Mouse (Mus musculus) CH12.LX (cell line): ENCODE measurements around the gene Iqschfp. TPM values are rescaled to one million over a fixed set of nuclear protein-coding genes. Genes with fewer than 3 reads are reported as not detected.

ENCODE experiments used
- DNase-seq: peaks from one replicate; pipeline ENCODE4 v3.0.0-alpha.2; 2013; ENCODE audit errors: extremely low read depth
- H3K27ac ChIP-seq: 2 replicates; pipeline ENCODE4 v1.5.1; 2012; ENCODE audit warnings: low read depth, mild to moderate bottlenecking, control low read depth, moderate library complexity; ENCODE audit not compliant: insufficient read depth
- H3K27me3 ChIP-seq: replicated peaks from 2 replicates; pipeline ENCODE3; 2012; ENCODE audit warnings: inconsistent platforms
- H3K36me3 ChIP-seq, 2 experiments: replicated peaks in 1 of 2; 2 replicates each; pipeline versions ENCODE3 to v1.6.1; 2012; ENCODE audit warnings: inconsistent platforms in 1 of 2, low read length in 1 of 2, mild to moderate bottlenecking in 1 of 2, mixed read lengths in 1 of 2, moderate library complexity in 1 of 2; ENCODE audit not compliant: control insufficient read depth in 1 of 2, insufficient read depth in 1 of 2
- H3K4me1 ChIP-seq, 2 experiments: 2 replicates each; pipeline ENCODE4 v1.6.1; 2012; ENCODE audit warnings: inconsistent platforms in 1 of 2, moderate library complexity in 1 of 2; ENCODE audit not compliant: insufficient read depth in 2 of 2, control insufficient read depth in 1 of 2
- H3K4me2 ChIP-seq: 2 replicates; pipeline ENCODE4 v1.6.1; 2012; ENCODE audit warnings: low read depth, mild to moderate bottlenecking, control low read depth; ENCODE audit not compliant: poor library complexity, insufficient read depth, severe bottlenecking
- H3K4me3 ChIP-seq, 3 experiments: fragments of 150-350 bp in 1 of 3; sonication (generic) in 1 of 3; replicated peaks in 1 of 3; 2 replicates each; pipeline versions ENCODE3 to v1.5.1; 2011 to 2012; ENCODE audit warnings: low read depth in 2 of 3, low read length in 2 of 3, mild to moderate bottlenecking in 2 of 3, moderate library complexity in 2 of 3, control low read depth in 1 of 3, improper control_type of control experiment in 1 of 3, inconsistent platforms in 1 of 3, mixed read lengths in 1 of 3; ENCODE audit not compliant: poor library complexity in 1 of 3
- H3K79me2 ChIP-seq: replicated peaks from 2 replicates; pipeline ENCODE4 v1.6.1; 2012; ENCODE audit warnings: mild to moderate bottlenecking, moderate library complexity; ENCODE audit not compliant: control insufficient read depth, poor library complexity, insufficient read depth, severe bottlenecking; ENCODE audit errors: extremely low read depth
- H3K9ac ChIP-seq: 2 replicates; pipeline ENCODE4 v1.6.1; 2012; ENCODE audit warnings: low read depth, mild to moderate bottlenecking, control low read depth, moderate library complexity; ENCODE audit not compliant: insufficient read depth
- H3K9me3 ChIP-seq: replicated peaks from 2 replicates; pipeline ENCODE3; 2012; ENCODE audit warnings: low read length, inconsistent platforms, mixed read lengths
- E2F4 ChIP-seq: IDR thresholded peaks from 2 replicates; pipeline ENCODE4 v1.6.1; 2011; ENCODE audit warnings: low read depth, low read length, improper control_type of control experiment; ENCODE audit not compliant: insufficient replicate concordance
- ELF1 ChIP-seq: IDR thresholded peaks from 2 replicates; pipeline ENCODE4 v1.6.1; 2014; ENCODE audit warnings: low read depth, mild to moderate bottlenecking, inconsistent platforms, low read length, improper control_type of control experiment
- GABPA ChIP-seq: IDR thresholded peaks from 2 replicates; pipeline ENCODE4 v1.6.1; 2012; ENCODE audit warnings: low read depth, low read length, improper control_type of control experiment, inconsistent platforms; ENCODE audit not compliant: insufficient replicate concordance
- HCFC1 ChIP-seq: IDR thresholded peaks from 2 replicates; pipeline ENCODE4 v1.6.1; 2012; ENCODE audit warnings: low read depth, mild to moderate bottlenecking, inconsistent platforms, low read length, improper control_type of control experiment
- IRF4 ChIP-seq: IDR thresholded peaks from 2 replicates; pipeline ENCODE4 v1.6.1; 2014; ENCODE audit warnings: low read depth, mild to moderate bottlenecking, inconsistent platforms, low read length, improper control_type of control experiment
- JUND ChIP-seq: conservative IDR thresholded peaks from 2 replicates; pipeline ENCODE4 v1.6.1; 2011; ENCODE audit warnings: low read depth, low read length, improper control_type of control experiment
- MAFK ChIP-seq: IDR thresholded peaks from 2 replicates; pipeline ENCODE4 v1.6.1; 2011; ENCODE audit warnings: low read length, improper control_type of control experiment; ENCODE audit not compliant: insufficient replicate concordance
- MEF2A ChIP-seq: IDR thresholded peaks from 2 replicates; pipeline ENCODE4 v1.6.1; 2014; ENCODE audit warnings: low read depth, mild to moderate bottlenecking, inconsistent platforms, low read length, improper control_type of control experiment, borderline replicate concordance
- MYC ChIP-seq: IDR thresholded peaks from 2 replicates; pipeline ENCODE4 v1.6.1; 2011; ENCODE audit warnings: low read depth, mild to moderate bottlenecking, improper control_type of control experiment, low read length
- NELFE ChIP-seq: IDR thresholded peaks from 2 replicates; pipeline ENCODE4 v1.6.1; 2011; ENCODE audit warnings: low read depth, low read length, improper control_type of control experiment
- NRF1 ChIP-seq: IDR thresholded peaks from 2 replicates; pipeline ENCODE4 v1.6.1; 2014; ENCODE audit warnings: low read depth, mild to moderate bottlenecking, inconsistent platforms, low read length, improper control_type of control experiment, moderate library complexity
- PAX5 ChIP-seq: IDR thresholded peaks from 2 replicates; pipeline ENCODE4 v1.6.1; 2012; ENCODE audit warnings: low read length, inconsistent platforms, mixed read lengths
- RCOR1 ChIP-seq: conservative IDR thresholded peaks from 2 replicates; pipeline ENCODE4 v1.6.1; 2012; ENCODE audit warnings: low read depth, mild to moderate bottlenecking, inconsistent platforms, low read length, improper control_type of control experiment
- TBP ChIP-seq: conservative IDR thresholded peaks from 2 replicates; pipeline ENCODE4 v1.6.1; 2011; ENCODE audit warnings: low read depth, low read length, improper control_type of control experiment
- UBTF ChIP-seq: IDR thresholded peaks from 2 replicates; pipeline ENCODE4 v1.6.1; 2012; ENCODE audit warnings: low read depth, mild to moderate bottlenecking, inconsistent platforms, low read length, improper control_type of control experiment, moderate library complexity
- USF2 ChIP-seq: conservative IDR thresholded peaks from 2 replicates; pipeline ENCODE4 v1.6.1; 2011; ENCODE audit warnings: low read depth, low read length, improper control_type of control experiment
- ZC3H11A ChIP-seq: IDR thresholded peaks from 2 replicates; pipeline ENCODE4 v1.6.1; 2012; ENCODE audit warnings: low read depth, mild to moderate bottlenecking, inconsistent platforms, low read length, improper control_type of control experiment
- ZKSCAN1 ChIP-seq: IDR thresholded peaks from 2 replicates; pipeline ENCODE4 v1.6.1; 2012; ENCODE audit warnings: low read depth, inconsistent platforms, low read length, improper control_type of control experiment, borderline replicate concordance
- ZMIZ1 ChIP-seq: IDR thresholded peaks from 2 replicates; pipeline ENCODE4 v1.6.1; 2012; ENCODE audit warnings: low read depth, mild to moderate bottlenecking, inconsistent platforms, low read length, improper control_type of control experiment
- dilution Hi-C: fragments of 300-500 bp; cut with MboI; formaldehyde crosslinking; loops from 2 replicates; pipeline ENCODE4 v1.14.3; 2020; ENCODE audit warnings: low sequenced_read_pairs; ENCODE audit not compliant: extremely low pct_unique_long_range_greater_than_20kb, extremely low pct_ligation_motif_present
- in situ Hi-C: fragments of 300-500 bp; cut with MboI; formaldehyde crosslinking; loops from 3 replicates; pipeline ENCODE4 v1.14.3; 2019; ENCODE audit warnings: low sequenced_read_pairs, low pct_ligation_motif_present, low pct_unique_long_range_greater_than_20kb, mixed read lengths
- polyA plus RNA-seq: library from polyadenylated mRNA; unstranded; fragments of >175 nt; gene quantifications from 2 replicates; pipeline ENCODE4 v1.2.1, GENCODE M21; 2012; ENCODE audit warnings: low read depth; ENCODE audit not compliant: insufficient read length
- total RNA-seq, 2 experiments: library from RNA; depleted of rRNA; stranded (reverse); fragments of 300-350 nt in 1 of 2; fragments of >200 nt in 1 of 2; gene quantifications; 2 replicates each; pipeline ENCODE4 v1.2.3; 2012 to 2014

Gene Iqschfp
- total and polyA plus RNA-seq, 3 experiments, result 0.13 to 0.25 TPM; not detected in 1

GRCm38 (mm10) chr3:68421849-68422248, 529.8 kb downstream of the Iqschfp start:
- dilution Hi-C loops, result no loop called here
- no peak overlapping the region for H3K9ac ChIP-seq
- no peak overlapping the region for H3K27ac ChIP-seq
- DNase-seq, result no peak
- H3K36me3 ChIP-seq, result no peaks in the 10 kb centered on the region
- no peak overlapping the region for H3K4me3 ChIP-seq
- in situ Hi-C loops, result no loop called here
- H3K4me2 ChIP-seq, result no peak overlapping the region
- no peaks in the 10 kb centered on the region for H3K79me2 ChIP-seq
- H3K27me3 ChIP-seq, result no peaks in the 10 kb centered on the region
- H3K4me1 ChIP-seq, result no peaks in the 10 kb centered on the region
- H3K9me3 ChIP-seq, result no peaks in the 10 kb centered on the region
- no peak for TF ChIP-seq RCOR1
- TF ChIP-seq ELF1, result no peak
- TF ChIP-seq JUND, result no peak
- no peak for TF ChIP-seq TBP
- no peak for TF ChIP-seq MAFK
- no peak for TF ChIP-seq MEF2A
- TF ChIP-seq ZC3H11A, result no peak
- no peak for TF ChIP-seq ZMIZ1
- TF ChIP-seq, all 38 proteins: peak for 0

- no peak for DNase-seq
- Histone ChIP-seq H3K27ac (no peak overlapping the region), H3K79me2 (no peaks in the 10 kb centered on the region), H3K9ac (no peak overlapping the region), H3K4me2 (no peak overlapping the region), H3K9me3 (no peaks in the 10 kb centered on the region), H3K27me3 (no peaks in the 10 kb centered on the region), H3K4me3 (no peak overlapping the region), H3K4me1 (peaks cover 0 to 6% of the 10 kb centered on the region in 2 experiments; a peak in 1 of 4 replicates), H3K36me3 (no peaks in the 10 kb centered on the region)
- TF ChIP-seq E2F4, result no peak
- TF ChIP-seq USF2, result no peak
- no peak for TF ChIP-seq ZKSCAN1
- TF ChIP-seq JUND, result no peak
- no peak for TF ChIP-seq IRF4
- no peak for TF ChIP-seq HCFC1
- dilution Hi-C loops, result no loop called here
- in situ Hi-C loops, result no loop called here
Measured at GRCm38 (mm10) chr3:68428081-68428480, 536.0 kb downstream of the Iqschfp start.

GRCm38 (mm10) chr3:68434435-68434834, 542.4 kb downstream of the Iqschfp start:
- H3K4me1 ChIP-seq, result peaks cover 3 to 15% of the 10 kb centered on the region in 2 experiments; a peak in 3 of 4 replicates
- no peak for TF ChIP-seq GABPA
- TF ChIP-seq UBTF, result no peak
- TF ChIP-seq HCFC1, result no peak
- no peak for TF ChIP-seq NRF1
- TF ChIP-seq NELFE, result no peak
- no peak for TF ChIP-seq PAX5
- no peak for TF ChIP-seq MYC
- no peaks in the 10 kb centered on the region for H3K27me3 ChIP-seq
- H3K9ac ChIP-seq, result no peak overlapping the region
- H3K79me2 ChIP-seq, result no peaks in the 10 kb centered on the region
- in situ Hi-C loops (no loop called here), dilution Hi-C loops (no loop called here)
- no peak overlapping the region for H3K4me3 ChIP-seq
- no peaks in the 10 kb centered on the region for H3K9me3 ChIP-seq
- no peak overlapping the region for H3K27ac ChIP-seq
- no peaks in the 10 kb centered on the region for H3K36me3 ChIP-seq
- DNase-seq, result peak; percentile 2
- H3K4me2 ChIP-seq, result no peak overlapping the region
